8 mouse cellular contexts compared by ENCODE assay signal in genomic region chr5:37823721-37824460, GRCm38 (mm10). TPM values are rescaled to one million over a fixed set of nuclear protein-coding genes. Genes with fewer than 3 reads are reported as not detected.
DNase-seq lines count a peak whose midpoint lies in the region; ATAC-seq and TF ChIP-seq lines count a peak whose summit lies in the region.
"Had no signal": no experiment of that assay in that cellular context is flagged by ENCODE, and none has a peak within 500 bp of the region (broad histone marks: within the 10 kb centered on the region; RNA-seq: fewer than 3 reads in every experiment).

No protein-coding gene starts in this region.

- no peak for TF ChIP-seq CTCF in C2C12 (IDR thresholded peaks at IDR 0.05; ENCODE audit: control insufficient read depth, insufficient read depth, insufficient read length)
- no peak for TF ChIP-seq CTCF in heart, adult 2 months (IDR thresholded peaks at IDR 0.05)

- no peaks in the 10 kb centered on the region for H3K79me3 ChIP-seq in C2C12 (ENCODE audit: low read depth)

- no peaks in the 10 kb centered on the region for H3K27me3 ChIP-seq in C2C12 (ENCODE audit: control insufficient read depth, insufficient read depth, insufficient read length)
- H3K27me3 ChIP-seq in heart, adult 2 months (ENCODE audit: control insufficient read depth, insufficient read depth, low read length): peaks cover 24% of the 10 kb centered on the region
- H3K27me3 ChIP-seq in limb, embryonic 13.5 days: peaks cover 85% of the 10 kb centered on the region
- peaks cover 85% of the 10 kb centered on the region for H3K27me3 ChIP-seq in neural tube, embryonic 15.5 days (replicated peaks)

- peak overlapping the region; percentile 83 for H3K4me2 ChIP-seq in limb, embryonic 13.5 days (replicated peaks)
- peak overlapping the region; percentile 65 for H3K4me2 ChIP-seq in neural tube, embryonic 15.5 days

- peak overlapping the region; percentile 42 for H3ac ChIP-seq in C2C12 (ENCODE audit: control insufficient read depth, insufficient read length, low read depth)

- peak overlapping the region; percentile 50 for H3K4me3 ChIP-seq in C2C12 (ENCODE audit: insufficient read depth, poor library complexity, severe bottlenecking)
- H3K4me3 ChIP-seq in heart, adult 2 months: peak overlapping the region; percentile 78
- H3K4me3 ChIP-seq in limb, embryonic 13.5 days: peak overlapping the region; percentile 70
- H3K4me3 ChIP-seq in neural tube, embryonic 15.5 days (replicated peaks): peak overlapping the region; percentile 39

- peaks cover 8% of the 10 kb centered on the region for H3K79me2 ChIP-seq in C2C12 (ENCODE audit: control insufficient read depth, insufficient read depth)
- H3K79me2 ChIP-seq in heart, adult 2 months (replicated peaks; ENCODE audit: control insufficient read depth, insufficient read depth, low read length): no peaks in the 10 kb centered on the region

- H3K4me1 ChIP-seq in heart, adult 2 months (ENCODE audit: control insufficient read depth, insufficient read depth, low read length): no peaks in the 10 kb centered on the region; the same call in 1 of the 2 replicates
- peaks cover 61% of the 10 kb centered on the region for H3K4me1 ChIP-seq in limb, embryonic 13.5 days
- peaks cover 37% of the 10 kb centered on the region for H3K4me1 ChIP-seq in neural tube, embryonic 15.5 days

- H3K9me3 ChIP-seq in limb, embryonic 13.5 days: no peaks in the 10 kb centered on the region
- no peaks in the 10 kb centered on the region for H3K9me3 ChIP-seq in neural tube, embryonic 15.5 days (replicated peaks)

- H3K27ac ChIP-seq in heart, adult 2 months: peak overlapping the region; percentile 79
- H3K27ac ChIP-seq in limb, embryonic 13.5 days: peak overlapping the region; percentile 83
- H3K27ac ChIP-seq in neural tube, embryonic 15.5 days (replicated peaks): no peak overlapping the region

- WGBS in heart, adult 2 months: under 1% methylated on average over 53 of the region's 58 CpGs
- under 1% methylated on average over 58 of the region's 58 CpGs for WGBS in limb, embryonic 13.5 days
- under 1% methylated on average over 57 of the region's 58 CpGs for WGBS in neural tube, embryonic 15.5 days

- H3K36me3 ChIP-seq in C2C12 (ENCODE audit: control insufficient read depth, insufficient read depth): peaks cover 6% of the 10 kb centered on the region
- no peaks in the 10 kb centered on the region for H3K36me3 ChIP-seq in heart, adult 2 months (ENCODE audit: control insufficient read depth, insufficient read depth, low read length)
- peaks cover 3% of the 10 kb centered on the region; the same call in 1 of the 2 replicates for H3K36me3 ChIP-seq in limb, embryonic 13.5 days
- no peaks in the 10 kb centered on the region for H3K36me3 ChIP-seq in neural tube, embryonic 15.5 days

- TF ChIP-seq POLR2A in heart, adult 2 months (IDR thresholded peaks at IDR 0.05; ENCODE audit: insufficient read depth, low read depth, low read length): no peak

- ATAC-seq in limb, embryonic 13.5 days (ENCODE audit: low FRiP score, low read depth): peak; percentile 49
- ATAC-seq in neural tube, embryonic 15.5 days (ENCODE audit: low FRiP score): peak; percentile 11; the same call in 1 of the 2 replicates

- intact Hi-C loops in heart, adult 2 months (cut with DNase I): loop anchor here (5.0 kb wide), 1 partner anchor 268 kb away; no protein-coding TSS in a partner anchor
- intact Hi-C loops in left cerebral cortex, postnatal 36 days (cut with DNase I): loop anchor here (10.0 kb wide), 1 partner anchor 261 kb away; no protein-coding TSS in a partner anchor

- DNase-seq in 3134 (ENCODE audit: extremely low read depth, insufficient read length, low spot score): peak; percentile 78
- peak; percentile 45 to 62 for DNase-seq in heart, adult 2 months
- no peak for DNase-seq in left cerebral cortex, postnatal 36 days (ENCODE audit: low spot score in 2 of 2)
- no peak for DNase-seq in right cerebral cortex, postnatal 4 days

- peak overlapping the region; percentile 78 for H3K9ac ChIP-seq in heart, adult 2 months (ENCODE audit: low read depth, low read length)
- H3K9ac ChIP-seq in limb, embryonic 13.5 days: peak overlapping the region; percentile 92
- H3K9ac ChIP-seq in neural tube, embryonic 15.5 days (replicated peaks): peak overlapping the region; percentile 7; the same call in 1 of the 2 replicates

- no peak for TF ChIP-seq EP300 in heart, adult 2 months (IDR thresholded peaks at IDR 0.05; ENCODE audit: insufficient read depth, low read depth, low read length)

TF ChIP-seq in C2C12, 6 proteins besides CTCF, POLR2A, EP300 and RAD21:
- no peak for TF ChIP-seq MYOD1 (IDR thresholded peaks at IDR 0.05; ENCODE audit: control insufficient read depth, insufficient read length, low read depth)
- TF ChIP-seq CEBPB (IDR thresholded peaks at IDR 0.05; ENCODE audit: low read depth): no peak
- no peak for TF ChIP-seq USF1 (IDR thresholded peaks at IDR 0.05; ENCODE audit: low read depth)
- no peak for TF ChIP-seq MYOG (IDR thresholded peaks at IDR 0.05; ENCODE audit: control insufficient read depth, extremely low read depth, insufficient read length)
- TF ChIP-seq MAX (IDR thresholded peaks at IDR 0.05): no peak
- TF ChIP-seq FOSL1 (IDR thresholded peaks at IDR 0.05; ENCODE audit: insufficient read depth, low read length, poor library complexity, severe bottlenecking): no peak

RNA-seq across cellular contexts. Expression of gene Msx1, which starts 0.5 kb away (rescaled TPM):
- polyA plus RNA-seq in C2C12 (2012; fragmentation: generic; extraction: Trizol): 7.0 TPM
- total RNA-seq in heart, adult 2 months (2021): 1 to 10 TPM; 2.3 to 3.1 TPM
- 3.7 TPM in 2 replicates for polyA plus RNA-seq in heart, adult 2 months (2012; rRNA removed)
- polyA plus RNA-seq in limb, embryonic 13.5 days (2015; fragmentation: Nextera tagmentation; extraction: Ambion mirVana): 272 and 338 TPM in 2 replicates
- polyA plus RNA-seq in neural tube, embryonic 15.5 days (2015; fragmentation: Nextera tagmentation; extraction: Ambion mirVana): 7.8 and 15.4 TPM in 2 replicates
- 1 to 10 TPM; 3.7 to 4.3 TPM for total RNA-seq in left cerebral cortex, postnatal 36 days (2021)
- total RNA-seq: common myeloid progenitor, adult 5-6 weeks had no signal

Comparison
In these comparisons a context has a peak if more than half of its experiments do, and no peak if none do; other contexts are left out.
1. DNase-seq: peak in 3134 (single experiment) and heart, adult 2 months (2 of 2); none in left cerebral cortex, postnatal 36 days (0 of 2) and right cerebral cortex, postnatal 4 days (single experiment).
2. H3K9ac ChIP-seq: peak in every context shown above with its lines; median percentile 92 in limb, embryonic 13.5 days; 78 in heart, adult 2 months; 7 in neural tube, embryonic 15.5 days.
3. RNA of gene Msx1, which starts 0.5 kb away (polyA plus RNA-seq): 272 to 338 TPM in limb, embryonic 13.5 days; 7.8 to 15.4 TPM in neural tube, embryonic 15.5 days, 7.0 TPM in C2C12 (single experiment) and 3.7 TPM in heart, adult 2 months; every median in the first group is over 10 times any median in the second.
4. Peak in every context shown above with its lines, with median percentiles within 50 percentile points of each other: H3K4me3 ChIP-seq.